Mouse (Mus musculus) megakaryocyte, embryonic 14.5 days (primary cell): ENCODE data around the gene Ttll9.

Experiments
- FLI1 ChIP-seq: IDR thresholded peaks from 2 replicates; pipeline ENCODE4 v1.6.1; 2012; ENCODE audit warnings: low read length, inconsistent platforms, mixed read lengths
- GATA1 ChIP-seq: IDR thresholded peaks from 3 replicates; pipeline ENCODE4 v1.6.1; 2012; ENCODE audit warnings: mixed read lengths, low read length, inconsistent platforms, borderline replicate concordance

DNA sequence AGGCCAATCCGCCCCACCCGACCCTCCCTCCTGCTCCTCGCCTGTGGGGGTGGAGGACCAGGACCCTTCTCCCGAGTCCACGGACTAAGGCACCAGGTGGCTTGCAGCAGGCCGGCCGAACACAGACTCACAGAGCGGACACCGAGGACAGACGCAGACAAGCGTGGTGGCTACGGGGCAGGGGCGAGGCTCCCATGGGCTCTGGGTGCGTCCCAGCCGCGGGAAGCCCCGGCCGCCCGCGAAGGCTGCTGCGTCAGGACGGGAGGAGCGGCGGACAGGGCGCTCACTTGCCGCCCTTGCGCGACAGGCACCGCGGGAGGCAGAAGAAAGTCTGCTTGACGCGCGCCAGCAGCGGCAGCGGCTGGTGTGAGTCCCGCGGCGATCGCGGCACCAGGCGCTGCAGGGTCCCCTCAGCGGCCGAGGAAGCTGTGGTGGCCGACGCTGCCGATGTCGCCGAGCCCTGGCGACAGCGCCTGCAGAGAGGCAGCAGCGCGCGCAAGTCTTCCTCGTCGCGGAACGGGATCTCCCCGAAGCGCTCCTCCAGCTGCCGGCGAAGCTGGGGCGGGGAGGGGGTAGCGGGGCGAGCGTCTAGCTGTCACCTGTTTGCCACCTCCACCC is 19.3 kb upstream of the Ttll9 start:
- no peak for TF ChIP-seq GATA1
- TF ChIP-seq FLI1, result no peak
